Mouse (Mus musculus) ES-Bruce4 (cell line): ENCODE data around the gene Atp6v0c.

Experiments
- CTCF ChIP-seq: IDR thresholded peaks from one replicate; pipeline ENCODE4 v1.8.1; 2011; ENCODE audit warnings: low read depth, low read length
- POLR2A ChIP-seq: IDR thresholded peaks from one replicate; pipeline ENCODE4 v1.8.1; 2011; ENCODE audit warnings: low read length; ENCODE audit not compliant: insufficient read depth

DNA sequence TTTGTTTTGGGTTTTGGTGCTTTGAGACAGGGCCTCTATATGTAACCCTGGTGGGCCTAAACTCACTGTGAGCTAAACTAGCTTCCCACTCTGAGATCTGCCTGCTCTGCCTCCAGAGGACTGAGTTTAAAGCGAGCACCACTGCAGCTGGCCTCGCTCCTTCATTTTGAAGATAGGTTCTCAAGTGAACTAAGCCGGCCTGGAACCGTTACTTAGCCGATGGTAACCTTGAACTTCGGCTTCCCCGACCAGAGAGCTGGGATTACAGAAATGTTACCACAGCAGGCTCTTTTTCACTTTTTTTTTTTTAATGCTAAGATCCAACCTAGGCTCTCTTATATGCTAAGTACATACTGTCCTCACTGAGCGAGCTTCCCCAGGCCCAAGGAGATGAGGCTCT is 23.8 kb upstream of the Atp6v0c start:
- TF ChIP-seq CTCF (no peak), POLR2A (no peak)
